Mouse (Mus musculus): ENCODE measurements around the gene Spata18. TPM values are rescaled to one million over a fixed set of nuclear protein-coding genes. Genes with fewer than 3 reads are reported as not detected.

The Spata18 gene
- polyA plus RNA-seq, 1 experiment from 2014 or later: 0.24 TPM

- H3K27ac ChIP-seq: no peak overlapping the region
- no peaks in the 10 kb centered on the region for H3K27me3 ChIP-seq (ENCODE audit: insufficient read depth, low read length)
- DNase-seq (ENCODE audit: low spot score) (no peak), ATAC-seq (replicated peaks; ENCODE audit: low FRiP score, low read depth) (no peak)
- H3K4me2 ChIP-seq (ENCODE audit: low read length): no peak overlapping the region
- WGBS: 74% methylated on average over 3 of the region's 3 CpGs
- H3K9me3 ChIP-seq (replicated peaks; ENCODE audit: low read length): no peaks in the 10 kb centered on the region
- no peak overlapping the region for H3K4me3 ChIP-seq (replicated peaks; ENCODE audit: low read depth, low read length)
- H3K4me1 ChIP-seq (replicated peaks; ENCODE audit: insufficient read depth, low read length): no peaks in the 10 kb centered on the region
- no peaks in the 10 kb centered on the region for H3K36me3 ChIP-seq (ENCODE audit: insufficient read depth, low read length)
- no peak overlapping the region for H3K9ac ChIP-seq (ENCODE audit: low read depth, low read length)
- TF ChIP-seq CTCF (IDR thresholded peaks at IDR 0.05; ENCODE audit: low read depth): no peak
Observed at GRCm38 (mm10) chr5:73675604-73676003, 24.4 kb downstream of the Spata18 start.

- Histone ChIP-seq H3K27ac (no peak overlapping the region), H3K4me2 (ENCODE audit: low read length) (no peak overlapping the region), H3K27me3 (ENCODE audit: insufficient read depth, low read length) (no peaks in the 10 kb centered on the region), H3K36me3 (ENCODE audit: insufficient read depth, low read length) (no peaks in the 10 kb centered on the region), H3K9ac (ENCODE audit: low read depth, low read length) (no peak overlapping the region), H3K9me3 (replicated peaks; ENCODE audit: low read length) (no peaks in the 10 kb centered on the region), H3K4me3 (replicated peaks; ENCODE audit: low read depth, low read length) (no peak overlapping the region), H3K4me1 (replicated peaks; ENCODE audit: insufficient read depth, low read length) (no peaks in the 10 kb centered on the region)
- no peak for TF ChIP-seq CTCF (IDR thresholded peaks at IDR 0.05; ENCODE audit: low read depth)
- ATAC-seq (replicated peaks; ENCODE audit: low FRiP score, low read depth): no peak
- 77% methylated on average over 13 of the region's 13 CpGs for WGBS
- no peak for DNase-seq (ENCODE audit: low spot score)
Observed at GRCm38 (mm10) chr5:73676626-73677025, 25.4 kb downstream of the Spata18 start.

GRCm38 (mm10) chr5:73683221-73683620 lies 32.0 kb downstream of the Spata18 start:
- Histone ChIP-seq H3K36me3 (ENCODE audit: insufficient read depth, low read length) (no peaks in the 10 kb centered on the region), H3K27ac (no peak overlapping the region), H3K4me2 (ENCODE audit: low read length) (no peak overlapping the region), H3K4me1 (replicated peaks; ENCODE audit: insufficient read depth, low read length) (no peaks in the 10 kb centered on the region), H3K4me3 (replicated peaks; ENCODE audit: low read depth, low read length) (no peak overlapping the region), H3K9me3 (replicated peaks; ENCODE audit: low read length) (no peaks in the 10 kb centered on the region), H3K27me3 (ENCODE audit: insufficient read depth, low read length) (no peaks in the 10 kb centered on the region), H3K9ac (ENCODE audit: low read depth, low read length) (no peak overlapping the region)
- ATAC-seq (replicated peaks; ENCODE audit: low FRiP score, low read depth) (no peak), DNase-seq (ENCODE audit: low spot score) (no peak)
- TF ChIP-seq CTCF (IDR thresholded peaks at IDR 0.05; ENCODE audit: low read depth): no peak
- 77% methylated on average over 6 of the region's 6 CpGs for WGBS

GRCm38 (mm10) chr5:73683706-73684409 lies 32.7 kb downstream of the Spata18 start:
- ATAC-seq (replicated peaks; ENCODE audit: low FRiP score, low read depth) (no peak), DNase-seq (ENCODE audit: low spot score) (peak; percentile 48)
- no peaks in the 10 kb centered on the region for H3K27me3 ChIP-seq (ENCODE audit: insufficient read depth, low read length)
- no peaks in the 10 kb centered on the region for H3K4me1 ChIP-seq (replicated peaks; ENCODE audit: insufficient read depth, low read length)
- H3K4me3 ChIP-seq (replicated peaks; ENCODE audit: low read depth, low read length): no peak overlapping the region
- no peak overlapping the region for H3K27ac ChIP-seq
- H3K9me3 ChIP-seq (replicated peaks; ENCODE audit: low read length): no peaks in the 10 kb centered on the region
- H3K9ac ChIP-seq (ENCODE audit: low read depth, low read length): no peak overlapping the region
- H3K4me2 ChIP-seq (ENCODE audit: low read length): no peak overlapping the region
- 47% methylated on average over 9 of the region's 9 CpGs for WGBS
- TF ChIP-seq CTCF (IDR thresholded peaks at IDR 0.05; ENCODE audit: low read depth): peak; percentile 66
- H3K36me3 ChIP-seq (ENCODE audit: insufficient read depth, low read length): no peaks in the 10 kb centered on the region

- Histone ChIP-seq H3K4me1 (replicated peaks; ENCODE audit: insufficient read depth, low read length) (no peaks in the 10 kb centered on the region), H3K9ac (ENCODE audit: low read depth, low read length) (no peak overlapping the region), H3K9me3 (replicated peaks; ENCODE audit: low read length) (no peaks in the 10 kb centered on the region), H3K36me3 (ENCODE audit: insufficient read depth, low read length) (no peaks in the 10 kb centered on the region), H3K27ac (no peak overlapping the region), H3K27me3 (ENCODE audit: insufficient read depth, low read length) (no peaks in the 10 kb centered on the region), H3K4me2 (ENCODE audit: low read length) (no peak overlapping the region), H3K4me3 (replicated peaks; ENCODE audit: low read depth, low read length) (no peak overlapping the region)
- 17% methylated on average over 4 of the region's 4 CpGs for WGBS
- peak; percentile 81 for TF ChIP-seq CTCF (IDR thresholded peaks at IDR 0.05; ENCODE audit: low read depth)
- no peak for ATAC-seq (replicated peaks; ENCODE audit: low FRiP score, low read depth)
- peak; percentile 90 for DNase-seq (ENCODE audit: low spot score)
Observed at GRCm38 (mm10) chr5:73686149-73686548, 35.0 kb downstream of the Spata18 start.

GRCm38 (mm10) chr5:73688576-73688975 lies 37.4 kb downstream of the Spata18 start:
- H3K4me1 ChIP-seq (replicated peaks; ENCODE audit: insufficient read depth, low read length): no peaks in the 10 kb centered on the region
- no peak overlapping the region for H3K9ac ChIP-seq (ENCODE audit: low read depth, low read length)
- no peak overlapping the region for H3K4me3 ChIP-seq (replicated peaks; ENCODE audit: low read depth, low read length)
- H3K9me3 ChIP-seq (replicated peaks; ENCODE audit: low read length): no peaks in the 10 kb centered on the region
- H3K4me2 ChIP-seq (ENCODE audit: low read length): no peak overlapping the region
- H3K36me3 ChIP-seq (ENCODE audit: insufficient read depth, low read length): no peaks in the 10 kb centered on the region
- 72% methylated on average over 1 of the region's 1 CpGs for WGBS
- TF ChIP-seq CTCF (IDR thresholded peaks at IDR 0.05; ENCODE audit: low read depth): no peak
- no peak overlapping the region for H3K27ac ChIP-seq
- no peak for DNase-seq (ENCODE audit: low spot score)
- H3K27me3 ChIP-seq (ENCODE audit: insufficient read depth, low read length): no peaks in the 10 kb centered on the region
- ATAC-seq (replicated peaks; ENCODE audit: low FRiP score, low read depth): no peak

- no peak overlapping the region for H3K9ac ChIP-seq (ENCODE audit: low read depth, low read length)
- no peak overlapping the region for H3K4me2 ChIP-seq (ENCODE audit: low read length)
- no peaks in the 10 kb centered on the region for H3K27me3 ChIP-seq (ENCODE audit: insufficient read depth, low read length)
- no peaks in the 10 kb centered on the region for H3K9me3 ChIP-seq (replicated peaks; ENCODE audit: low read length)
- ATAC-seq (replicated peaks; ENCODE audit: low FRiP score, low read depth) (no peak), DNase-seq (ENCODE audit: low spot score) (no peak)
- no peak overlapping the region for H3K4me3 ChIP-seq (replicated peaks; ENCODE audit: low read depth, low read length)
- no peaks in the 10 kb centered on the region for H3K36me3 ChIP-seq (ENCODE audit: insufficient read depth, low read length)
- H3K4me1 ChIP-seq (replicated peaks; ENCODE audit: insufficient read depth, low read length): no peaks in the 10 kb centered on the region
- no peak for TF ChIP-seq CTCF (IDR thresholded peaks at IDR 0.05; ENCODE audit: low read depth)
- H3K27ac ChIP-seq: no peak overlapping the region
- 56% methylated on average over 2 of the region's 2 CpGs for WGBS
Observed at GRCm38 (mm10) chr5:73690146-73690545, 39.0 kb downstream of the Spata18 start.

Data from kidney, postnatal 0 days (tissue).